Mouse (Mus musculus) neural tube, embryonic 15.5 days (tissue): ENCODE data around the gene Tnfaip8l3. TPM values are rescaled to one million over a fixed set of nuclear protein-coding genes. Genes with fewer than 3 reads are reported as not detected.

ENCODE experiments used
- ATAC-seq: fragments of 200-750 bp; cut with Nextera tagmentation; 2 replicates; pipeline ENCODE4 v1.8.0; 2017; ENCODE audit warnings: mild to moderate bottlenecking, moderate TSS enrichment, moderate library complexity; ENCODE audit not compliant: low FRiP score
- H3K27ac ChIP-seq: fragments of 300-500 bp; sonication (generic); replicated peaks from 2 replicates; pipeline ENCODE4 v1.5.1; 2015; ENCODE audit warnings: mild to moderate bottlenecking, inconsistent platforms
- H3K27me3 ChIP-seq: fragments of 300-500 bp; sonication (generic); replicated peaks from 2 replicates; pipeline ENCODE4 v1.6.1; 2015; ENCODE audit warnings: inconsistent platforms
- H3K36me3 ChIP-seq: fragments of 300-500 bp; sonication (generic); 2 replicates; pipeline ENCODE4 v1.6.1; 2015; ENCODE audit warnings: inconsistent platforms
- H3K4me1 ChIP-seq: fragments of 300-500 bp; sonication (generic); 2 replicates; pipeline ENCODE4 v1.6.1; 2015; ENCODE audit warnings: inconsistent platforms
- H3K4me2 ChIP-seq: fragments of 300-500 bp; sonication (generic); 2 replicates; pipeline ENCODE4 v1.6.1; 2015; ENCODE audit warnings: inconsistent platforms, mild to moderate bottlenecking, moderate library complexity
- H3K4me3 ChIP-seq: fragments of 300-500 bp; sonication (generic); replicated peaks from 2 replicates; pipeline ENCODE4 v1.5.1; 2015; ENCODE audit warnings: mild to moderate bottlenecking, inconsistent platforms
- H3K9ac ChIP-seq: fragments of 300-500 bp; sonication (generic); replicated peaks from 2 replicates; pipeline ENCODE4 v1.6.1; 2015; ENCODE audit warnings: mild to moderate bottlenecking, inconsistent platforms
- H3K9me3 ChIP-seq: fragments of 300-500 bp; sonication (generic); replicated peaks from 2 replicates; pipeline ENCODE4 v1.6.1; 2016; ENCODE audit warnings: inconsistent platforms
- WGBS: fragments of 180-500 bp; shearing (Covaris S2); methylation state at CpG from one replicate; pipeline ENCODE4 v1.1.7; 2015; ENCODE audit warnings: mixed read lengths; 5-methylcytosine and 5-hydroxymethylcytosine counted together
- polyA plus RNA-seq: library from polyadenylated mRNA; unstranded; fragments of >200 nt; fragmentation: Nextera tagmentation; extraction: Ambion mirVana; gene quantifications from 2 replicates; pipeline ENCODE4 v1.2.1, GENCODE M21; 2015

Tnfaip8l3 gene
- 1.6 and 1.7 TPM in 2 replicates for polyA plus RNA-seq

- WGBS, result under 1% methylated on average over 34 of the region's 35 CpGs
- ATAC-seq, result peak; percentile 86
- peaks cover 24% of the 10 kb centered on the region for H3K27me3 ChIP-seq
- H3K9me3 ChIP-seq, result no peaks in the 10 kb centered on the region
- H3K36me3 ChIP-seq, result no peaks in the 10 kb centered on the region
- H3K4me1 ChIP-seq, result peaks cover 32% of the 10 kb centered on the region
- H3K4me2 ChIP-seq, result peak within 1 kb of the TSS; percentile 100
- H3K9ac ChIP-seq, result peak within 1 kb of the TSS; percentile 47
- H3K27ac ChIP-seq, result no peak within 1 kb of the TSS
- H3K4me3 ChIP-seq, result peak within 1 kb of the TSS; percentile 55
Observed at GRCm38 (mm10) chr9:54068032-54068649, at the start of gene Tnfaip8l3. Tnfaip8l3 (minus strand) TSS chr9:54068388.

GRCm38 (mm10) chr9:54112726-54113125 is 44.5 kb upstream of the Tnfaip8l3 start:
- Histone ChIP-seq H3K36me3 (no peaks in the 10 kb centered on the region), H3K9me3 (no peaks in the 10 kb centered on the region), H3K9ac (no peak overlapping the region), H3K4me2 (no peak overlapping the region), H3K4me1 (no peaks in the 10 kb centered on the region), H3K27ac (no peak overlapping the region), H3K27me3 (no peaks in the 10 kb centered on the region), H3K4me3 (no peak overlapping the region)
- no peak for ATAC-seq

- H3K4me3 ChIP-seq, result no peak overlapping the region
- no peak for ATAC-seq
- no peaks in the 10 kb centered on the region for H3K36me3 ChIP-seq
- H3K9ac ChIP-seq, result no peak overlapping the region
- H3K9me3 ChIP-seq, result no peaks in the 10 kb centered on the region
- H3K4me2 ChIP-seq, result no peak overlapping the region
- H3K27me3 ChIP-seq, result no peaks in the 10 kb centered on the region
- H3K27ac ChIP-seq, result no peak overlapping the region
- H3K4me1 ChIP-seq, result no peaks in the 10 kb centered on the region
Observed at GRCm38 (mm10) chr9:54098636-54099035, 30.4 kb upstream of the Tnfaip8l3 start.

GRCm38 (mm10) chr9:54097091-54097490 is 28.9 kb upstream of the Tnfaip8l3 start:
- H3K36me3 ChIP-seq, result no peaks in the 10 kb centered on the region
- ATAC-seq, result no peak
- H3K9me3 ChIP-seq, result no peaks in the 10 kb centered on the region
- no peak overlapping the region for H3K27ac ChIP-seq
- H3K27me3 ChIP-seq, result no peaks in the 10 kb centered on the region
- H3K4me1 ChIP-seq, result no peaks in the 10 kb centered on the region
- H3K4me3 ChIP-seq, result no peak overlapping the region
- no peak overlapping the region for H3K4me2 ChIP-seq
- no peak overlapping the region for H3K9ac ChIP-seq
- WGBS, result 89% methylated on average over 6 of the region's 6 CpGs

GRCm38 (mm10) chr9:54084245-54084644 is 16.1 kb upstream of the Tnfaip8l3 start:
- Histone ChIP-seq H3K4me1 (no peaks in the 10 kb centered on the region), H3K36me3 (no peaks in the 10 kb centered on the region), H3K27ac (no peak overlapping the region), H3K9ac (no peak overlapping the region), H3K27me3 (no peaks in the 10 kb centered on the region), H3K9me3 (no peaks in the 10 kb centered on the region), H3K4me2 (no peak overlapping the region), H3K4me3 (no peak overlapping the region)
- no peak for ATAC-seq
- WGBS, result 85% methylated on average over 3 of the region's 3 CpGs

- no peak overlapping the region for H3K27ac ChIP-seq
- H3K9ac ChIP-seq, result no peak overlapping the region
- WGBS, result 83% methylated on average over 2 of the region's 2 CpGs
- H3K36me3 ChIP-seq, result no peaks in the 10 kb centered on the region
- no peaks in the 10 kb centered on the region for H3K9me3 ChIP-seq
- no peaks in the 10 kb centered on the region for H3K4me1 ChIP-seq
- no peak overlapping the region for H3K4me3 ChIP-seq
- no peak for ATAC-seq
- no peaks in the 10 kb centered on the region for H3K27me3 ChIP-seq
- H3K4me2 ChIP-seq, result no peak overlapping the region
Observed at GRCm38 (mm10) chr9:54077740-54078139, 9.6 kb upstream of the Tnfaip8l3 start.

GRCm38 (mm10) chr9:54074901-54075300 is 6.7 kb upstream of the Tnfaip8l3 start:
- no peaks in the 10 kb centered on the region for H3K4me1 ChIP-seq
- WGBS, result 78% methylated on average over 3 of the region's 3 CpGs
- no peak for ATAC-seq
- H3K27ac ChIP-seq, result no peak overlapping the region
- no peak overlapping the region for H3K4me2 ChIP-seq
- H3K9me3 ChIP-seq, result no peaks in the 10 kb centered on the region
- no peak overlapping the region for H3K9ac ChIP-seq
- no peak overlapping the region for H3K4me3 ChIP-seq
- no peaks in the 10 kb centered on the region for H3K36me3 ChIP-seq
- H3K27me3 ChIP-seq, result peaks cover 1% of the 10 kb centered on the region

GRCm38 (mm10) chr9:54073688-54074087 is 5.5 kb upstream of the Tnfaip8l3 start:
- Histone ChIP-seq H3K4me3 (no peak overlapping the region), H3K4me1 (peaks cover 6% of the 10 kb centered on the region), H3K9me3 (no peaks in the 10 kb centered on the region), H3K27me3 (peaks cover 13% of the 10 kb centered on the region), H3K27ac (no peak overlapping the region), H3K36me3 (no peaks in the 10 kb centered on the region), H3K9ac (no peak overlapping the region), H3K4me2 (no peak overlapping the region)
- ATAC-seq, result no peak
- WGBS, result 88% methylated on average over 4 of the region's 4 CpGs

GRCm38 (mm10) chr9:54071474-54072095 is 3.4 kb upstream of the Tnfaip8l3 start:
- WGBS, result 82% methylated on average over 7 of the region's 7 CpGs
- no peak for ATAC-seq

GRCm38 (mm10) chr9:54069204-54069603 is 1.0 kb upstream of the Tnfaip8l3 start:
- WGBS, result 40% methylated on average over 5 of the region's 5 CpGs

More at GRCm38 (mm10) chr9:54071474-54072095, 3.4 kb upstream of the Tnfaip8l3 start:
- H3K27ac ChIP-seq, result no peak overlapping the region
- peaks cover 23% of the 10 kb centered on the region for H3K27me3 ChIP-seq
- H3K4me2 ChIP-seq, result no peak overlapping the region
- peaks cover 22% of the 10 kb centered on the region for H3K4me1 ChIP-seq
- H3K9me3 ChIP-seq, result no peaks in the 10 kb centered on the region
- H3K9ac ChIP-seq, result no peak overlapping the region
- H3K4me3 ChIP-seq, result no peak overlapping the region
- H3K36me3 ChIP-seq, result no peaks in the 10 kb centered on the region

GRCm38 (mm10) chr9:54068777-54069176 is 589 bp upstream of the Tnfaip8l3 start:
- 1% methylated on average over 11 of the region's 11 CpGs for WGBS
- H3K9ac ChIP-seq, result peak overlapping the region; percentile 47; the same call in 1 of the 2 replicates
- H3K4me2 ChIP-seq, result peak overlapping the region; percentile 100
- no peak overlapping the region for H3K27ac ChIP-seq
- no peaks in the 10 kb centered on the region for H3K9me3 ChIP-seq
- peak overlapping the region; percentile 55 for H3K4me3 ChIP-seq
- no peaks in the 10 kb centered on the region for H3K36me3 ChIP-seq
- H3K4me1 ChIP-seq, result peaks cover 32% of the 10 kb centered on the region
- peak; percentile 74; the same call in 1 of the 2 replicates for ATAC-seq
- peaks cover 24% of the 10 kb centered on the region for H3K27me3 ChIP-seq

More at GRCm38 (mm10) chr9:54069204-54069603, 1.0 kb upstream of the Tnfaip8l3 start:
- Histone ChIP-seq H3K4me1 (peaks cover 32% of the 10 kb centered on the region), H3K27me3 (peaks cover 24% of the 10 kb centered on the region), H3K9ac (no peak overlapping the region), H3K9me3 (no peaks in the 10 kb centered on the region), H3K4me2 (peak overlapping the region; percentile 100), H3K27ac (no peak overlapping the region), H3K4me3 (peak overlapping the region; percentile 55), H3K36me3 (no peaks in the 10 kb centered on the region)
- ATAC-seq, result no peak

GRCm38 (mm10) chr9:54067642-54068031 is 551 bp downstream of the Tnfaip8l3 start:
- peaks cover 24% of the 10 kb centered on the region for H3K27me3 ChIP-seq
- H3K9ac ChIP-seq, result peak overlapping the region; percentile 47
- H3K4me3 ChIP-seq, result peak overlapping the region; percentile 55
- peak overlapping the region; percentile 100 for H3K4me2 ChIP-seq
- peak; percentile 42; the same call in 1 of the 2 replicates for ATAC-seq
- H3K9me3 ChIP-seq, result no peaks in the 10 kb centered on the region
- H3K36me3 ChIP-seq, result no peaks in the 10 kb centered on the region
- no peak overlapping the region for H3K27ac ChIP-seq
- 3% methylated on average over 16 of the region's 16 CpGs for WGBS
- peaks cover 32% of the 10 kb centered on the region for H3K4me1 ChIP-seq
